Mouse (Mus musculus) liver, postnatal 0 days (tissue): ENCODE measurements at regions not wholly inside any gene's neighbourhood (a gene's known extent, or its start where the extent isn't known, plus 50 kb on each side); places are given as distances from the start of the nearest gene placed in this dataset.

ENCODE experiments used
- ATAC-seq: fragments of 200-750 bp; cut with Nextera tagmentation; 2 replicates; pipeline ENCODE4 v1.8.0; 2017; ENCODE audit warnings: mild to moderate bottlenecking, moderate library complexity
- DNase-seq: peaks from one replicate; pipeline ENCODE4 v3.0.0-alpha.2; 2016
- H3K27ac ChIP-seq: fragments of 300-500 bp; sonication (generic); 2 replicates; pipeline ENCODE4 v1.5.1; 2014; ENCODE audit warnings: antibody characterized with exemption, moderate library complexity, mild to moderate bottlenecking, low read depth
- H3K27me3 ChIP-seq: fragments of 300-500 bp; sonication (generic); 2 replicates; pipeline ENCODE4 v1.6.1; 2014; ENCODE audit warnings: low read length, control low read depth, mixed read lengths; ENCODE audit not compliant: insufficient read depth
- H3K36me3 ChIP-seq: fragments of 300-500 bp; sonication (generic); replicated peaks from 2 replicates; pipeline ENCODE4 v1.6.1; 2014; ENCODE audit warnings: mild to moderate bottlenecking, control low read depth, low read length, moderate library complexity, mixed read lengths; ENCODE audit not compliant: insufficient read depth
- H3K4me1 ChIP-seq: fragments of 300-500 bp; sonication (generic); 2 replicates; pipeline ENCODE4 v1.6.1; 2014; ENCODE audit warnings: antibody characterized with exemption, mild to moderate bottlenecking, control low read depth; ENCODE audit not compliant: insufficient read depth
- H3K4me2 ChIP-seq: fragments of 300-500 bp; sonication (generic); 2 replicates; pipeline ENCODE4 v1.6.1; 2014; ENCODE audit warnings: low read depth, mild to moderate bottlenecking, low read length, moderate library complexity, mixed read lengths
- H3K4me3 ChIP-seq: fragments of 300-500 bp; sonication (generic); 2 replicates; pipeline ENCODE4 v1.5.1; 2014; ENCODE audit warnings: low read depth, low read length
- H3K9ac ChIP-seq: fragments of 300-500 bp; sonication (generic); replicated peaks from 2 replicates; pipeline ENCODE4 v1.6.1; 2014; ENCODE audit warnings: mild to moderate bottlenecking, moderate library complexity
- H3K9me3 ChIP-seq: fragments of 300-500 bp; sonication (generic); 2 replicates; pipeline ENCODE4 v1.6.1; 2016; ENCODE audit warnings: mild to moderate bottlenecking, control low read depth, low read length, mixed read lengths
- CTCF ChIP-seq: sonication (generic); IDR thresholded peaks from 2 replicates; pipeline ENCODE4 v1.5.1; 2016; ENCODE audit warnings: antibody characterized with exemption, low read depth
- EP300 ChIP-seq: IDR thresholded peaks from 2 replicates; pipeline ENCODE4 v1.6.1; 2016; ENCODE audit warnings: antibody characterized with exemption, low read depth, mild to moderate bottlenecking
- WGBS: fragments of 180-500 bp; shearing (Covaris S2); extraction: QIAGEN DNeasy Blood & Tissue Kit; methylation state at CpG from one replicate; pipeline ENCODE4 v1.1.7; 2014; ENCODE audit not compliant: insufficient replicate concordance; 5-methylcytosine and 5-hydroxymethylcytosine counted together

DNA sequence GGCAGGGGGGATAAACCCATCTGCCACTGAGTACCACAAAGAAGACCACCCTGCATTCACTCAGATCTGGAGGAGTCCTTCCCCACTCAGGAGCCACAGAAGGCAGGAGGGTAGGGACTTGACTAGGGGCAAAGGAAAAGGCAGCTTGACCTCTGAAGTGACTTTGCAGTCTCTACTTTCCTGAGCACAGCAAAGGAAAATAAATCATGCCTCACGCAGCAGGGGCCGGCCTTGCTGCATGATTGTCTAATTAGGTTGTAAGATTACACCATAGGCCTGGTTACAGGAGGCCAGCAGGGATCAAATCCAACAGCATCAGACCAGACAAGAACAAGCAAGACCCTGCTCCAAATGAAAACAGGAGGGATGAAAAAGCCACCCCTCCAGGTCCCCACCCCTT is 180.0 kb downstream of the Gm12728 start:
- Histone ChIP-seq H3K4me1 (peaks cover 2% of the 10 kb centered on the region; the same call in 1 of the 2 replicates), H3K36me3 (no peaks in the 10 kb centered on the region), H3K27ac (no peak overlapping the region), H3K4me2 (no peak overlapping the region), H3K4me3 (no peak overlapping the region), H3K9ac (no peak overlapping the region), H3K9me3 (no peaks in the 10 kb centered on the region), H3K27me3 (no peaks in the 10 kb centered on the region)
- TF ChIP-seq CTCF, result no peak
- TF ChIP-seq EP300, result no peak
- ATAC-seq (no peak), DNase-seq (no peak)
- 54% methylated on average over 2 of the region's 2 CpGs for WGBS

DNA sequence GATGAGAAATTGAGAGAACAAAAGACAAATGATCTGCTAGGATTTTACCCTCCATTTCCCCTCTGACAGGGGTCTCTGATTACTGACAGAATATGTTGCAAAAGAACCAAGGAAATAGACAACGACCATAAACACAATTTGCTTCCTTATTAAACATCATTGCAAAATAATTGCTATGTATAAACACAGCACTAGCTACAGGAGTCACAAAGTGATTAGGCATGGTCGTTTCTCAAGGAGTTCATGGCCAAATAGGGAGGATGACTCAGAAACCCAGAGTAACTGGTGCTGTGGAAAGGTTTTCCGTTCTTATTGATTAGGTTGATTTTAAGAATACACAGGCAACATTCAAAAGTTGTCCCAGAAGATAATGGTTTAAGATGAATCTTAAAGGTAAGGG is 180.4 kb downstream of the Gm12728 start:
- H3K27ac ChIP-seq, result no peak overlapping the region
- H3K4me3 ChIP-seq, result no peak overlapping the region
- no peak for TF ChIP-seq EP300
- no peak for TF ChIP-seq CTCF
- peaks cover 2% of the 10 kb centered on the region; the same call in 1 of the 2 replicates for H3K4me1 ChIP-seq
- H3K27me3 ChIP-seq, result no peaks in the 10 kb centered on the region
- H3K36me3 ChIP-seq, result no peaks in the 10 kb centered on the region
- H3K9ac ChIP-seq, result no peak overlapping the region
- WGBS, result 56% methylated on average over 3 of the region's 3 CpGs
- DNase-seq, result no peak
- ATAC-seq, result no peak
- H3K4me2 ChIP-seq, result no peak overlapping the region
- no peaks in the 10 kb centered on the region for H3K9me3 ChIP-seq

DNA sequence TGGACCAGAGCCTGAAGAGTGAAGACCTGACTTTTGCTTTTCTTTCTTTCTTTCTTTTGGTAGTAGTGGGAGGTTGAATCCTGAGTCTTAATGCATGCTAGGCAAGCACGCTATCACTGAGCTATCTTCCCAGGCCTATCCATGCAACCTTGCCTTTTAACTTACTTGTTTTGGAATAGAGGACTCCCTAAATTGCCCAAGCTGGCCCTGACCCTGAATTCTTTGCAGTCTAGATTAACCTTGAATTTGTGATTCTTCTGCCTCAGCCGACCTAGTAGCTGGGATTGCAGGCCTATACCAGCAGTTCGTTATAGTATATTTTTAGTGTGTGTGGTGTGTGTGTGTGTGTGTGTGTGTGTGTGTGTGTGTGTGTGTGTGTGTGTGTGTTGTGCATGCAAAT is 183.1 kb downstream of the Gm12728 start:
- no peak overlapping the region for H3K9ac ChIP-seq
- TF ChIP-seq EP300 (no peak), CTCF (no peak)
- DNase-seq (no peak), ATAC-seq (no peak)
- H3K27me3 ChIP-seq, result no peaks in the 10 kb centered on the region
- WGBS, result 70% methylated on average over 3 of the region's 3 CpGs
- no peak overlapping the region for H3K4me3 ChIP-seq
- no peaks in the 10 kb centered on the region for H3K36me3 ChIP-seq
- no peaks in the 10 kb centered on the region for H3K9me3 ChIP-seq
- H3K27ac ChIP-seq, result no peak overlapping the region
- H3K4me2 ChIP-seq, result no peak overlapping the region
- H3K4me1 ChIP-seq, result peaks cover 2% of the 10 kb centered on the region; the same call in 1 of the 2 replicates

DNA sequence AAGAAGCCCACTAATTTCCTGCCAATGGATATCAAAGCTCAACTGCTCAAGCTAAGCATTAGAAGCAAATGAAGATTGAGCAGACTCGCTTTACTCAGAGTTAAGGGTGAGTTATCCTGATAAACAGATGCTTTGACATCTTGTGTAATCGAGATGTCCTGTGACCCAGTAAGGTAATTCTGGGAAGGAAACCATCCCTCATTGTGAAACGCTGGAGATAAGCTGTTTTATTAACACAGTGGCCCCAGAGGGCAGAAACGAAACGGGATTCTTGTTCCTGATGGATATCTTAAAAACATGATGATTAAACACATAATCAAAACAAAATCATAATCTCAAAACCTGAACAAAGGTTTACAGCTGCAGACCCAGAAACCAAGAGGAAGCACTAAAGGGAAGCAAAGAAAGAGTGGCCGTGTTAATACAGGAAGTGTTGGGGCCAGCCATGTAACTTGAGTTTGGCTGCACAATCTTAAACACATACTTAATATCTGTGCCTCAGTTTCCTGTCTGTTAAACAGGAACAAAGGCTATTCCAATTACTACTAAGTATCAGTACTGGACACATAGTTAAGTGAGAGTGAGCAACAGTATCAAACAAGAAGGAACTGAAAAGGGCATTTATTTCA is 184.2 kb downstream of the Gm12728 start:
- ATAC-seq (no peak), DNase-seq (no peak)
- 28% methylated on average over 6 of the region's 6 CpGs for WGBS
- peaks cover 2% of the 10 kb centered on the region; the same call in 1 of the 2 replicates for H3K4me1 ChIP-seq
- no peak overlapping the region for H3K27ac ChIP-seq
- TF ChIP-seq CTCF, result no peak
- TF ChIP-seq EP300, result no peak
- H3K27me3 ChIP-seq, result no peaks in the 10 kb centered on the region
- H3K4me2 ChIP-seq, result no peak overlapping the region
- H3K4me3 ChIP-seq, result no peak overlapping the region
- no peaks in the 10 kb centered on the region for H3K9me3 ChIP-seq
- H3K36me3 ChIP-seq, result no peaks in the 10 kb centered on the region
- no peak overlapping the region for H3K9ac ChIP-seq

DNA sequence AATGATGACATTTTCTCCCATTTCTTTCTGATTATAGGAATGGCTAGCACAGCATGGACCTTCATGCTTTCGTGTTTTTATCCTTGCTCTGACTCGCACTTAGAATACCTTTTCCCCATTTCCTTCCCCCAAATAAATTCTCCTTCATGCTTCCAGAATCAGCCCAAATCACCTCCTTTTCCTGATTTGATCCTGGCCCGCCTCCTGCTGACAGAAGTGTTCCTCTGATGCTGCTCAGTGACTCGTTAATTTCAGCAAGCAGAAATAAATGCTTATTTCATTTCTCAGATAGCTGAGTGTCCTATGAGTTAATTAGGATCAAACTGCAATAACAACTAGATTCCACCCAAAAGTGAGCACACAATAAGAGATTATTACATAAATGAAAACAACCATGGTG is 185.3 kb downstream of the Gm12728 start:
- Histone ChIP-seq H3K4me3 (no peak overlapping the region), H3K9ac (no peak overlapping the region), H3K27ac (no peak overlapping the region), H3K36me3 (no peaks in the 10 kb centered on the region), H3K4me1 (peaks cover 2% of the 10 kb centered on the region; the same call in 1 of the 2 replicates), H3K4me2 (no peak overlapping the region), H3K27me3 (no peaks in the 10 kb centered on the region), H3K9me3 (no peaks in the 10 kb centered on the region)
- DNase-seq (no peak), ATAC-seq (no peak)
- WGBS, result 65% methylated on average over 4 of the region's 4 CpGs
- TF ChIP-seq CTCF (no peak), EP300 (no peak)

DNA sequence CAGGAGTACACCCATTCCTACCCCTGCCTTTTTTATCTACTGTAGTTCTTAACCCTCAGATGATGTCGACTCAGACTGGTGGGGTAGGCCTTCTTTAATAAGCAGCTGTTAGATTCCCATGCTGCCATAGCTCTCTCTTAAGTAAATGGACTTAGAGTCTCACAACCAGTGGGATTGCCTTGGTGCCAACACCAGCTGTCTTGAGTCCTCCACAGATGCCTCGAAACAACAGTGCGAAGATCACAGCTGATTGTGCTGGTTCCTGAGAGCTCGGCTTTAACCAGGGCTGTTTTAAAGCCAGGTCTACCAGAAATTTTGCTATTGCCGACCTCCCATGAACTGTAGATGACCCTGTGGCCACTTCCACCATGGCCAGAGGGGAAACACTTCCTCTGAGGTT is 189.4 kb downstream of the Gm12728 start:
- no peaks in the 10 kb centered on the region for H3K36me3 ChIP-seq
- DNase-seq (no peak), ATAC-seq (no peak)
- H3K4me2 ChIP-seq, result no peak overlapping the region
- H3K27ac ChIP-seq, result no peak overlapping the region
- TF ChIP-seq EP300 (no peak), CTCF (no peak)
- H3K4me1 ChIP-seq, result no peaks in the 10 kb centered on the region
- no peak overlapping the region for H3K4me3 ChIP-seq
- H3K27me3 ChIP-seq, result no peaks in the 10 kb centered on the region
- WGBS, result 69% methylated on average over 5 of the region's 5 CpGs
- no peaks in the 10 kb centered on the region for H3K9me3 ChIP-seq
- H3K9ac ChIP-seq, result no peak overlapping the region
